8 mouse cellular contexts compared by ENCODE assay signal in genomic region chr1:136626141-136626540, GRCm38 (mm10). TPM values are rescaled to one million over a fixed set of nuclear protein-coding genes. Genes with fewer than 3 reads are reported as not detected.
DNase-seq lines count a peak whose midpoint lies in the region; ATAC-seq and TF ChIP-seq lines count a peak whose summit lies in the region.

No protein-coding gene starts in this region.

- H3K9me3 ChIP-seq in heart, embryonic 12.5 days (replicated peaks), result no peaks in the 10 kb centered on the region
- no peaks in the 10 kb centered on the region for H3K9me3 ChIP-seq in G1E (replicated peaks)
- no peaks in the 10 kb centered on the region for H3K9me3 ChIP-seq in heart, postnatal 0 days (replicated peaks; ENCODE audit: control insufficient read depth, low read length)
- H3K9me3 ChIP-seq in midbrain, embryonic 11.5 days (ENCODE audit: control insufficient read depth, low read length), result no peaks in the 10 kb centered on the region

- TF ChIP-seq CTCF in G1E (IDR thresholded peaks at IDR 0.05; ENCODE audit: low read depth, low read length), result no peak
- TF ChIP-seq CTCF in heart, postnatal 0 days (IDR thresholded peaks at IDR 0.05; ENCODE audit: low read depth), result no peak

- no peak for TF ChIP-seq EP300 in heart, postnatal 0 days (IDR thresholded peaks at IDR 0.05; ENCODE audit: low read depth)

- H3K4me1 ChIP-seq in heart, embryonic 12.5 days (replicated peaks), result peaks cover 26% of the 10 kb centered on the region
- H3K4me1 ChIP-seq in G1E (ENCODE audit: insufficient read depth, low read depth, low read length), result peaks cover 36% of the 10 kb centered on the region
- H3K4me1 ChIP-seq in heart, postnatal 0 days (ENCODE audit: control insufficient read depth, insufficient read depth), result peaks cover 33% of the 10 kb centered on the region
- H3K4me1 ChIP-seq in midbrain, embryonic 11.5 days (ENCODE audit: control insufficient read depth, insufficient read depth, low read length), result peaks cover 23% of the 10 kb centered on the region

- DNase-seq in heart, postnatal 14 days, result no peak
- no peak for DNase-seq in G1E (ENCODE audit: low spot score)
- DNase-seq in heart, postnatal 0 days (ENCODE audit: low spot score), result no peak
- DNase-seq in midbrain, embryonic 11.5 days (ENCODE audit: low spot score, missing footprints), result peak; percentile 89
- DNase-seq in ovary, postnatal 10 days (ENCODE audit: low spot score), result no peak
- DNase-seq in frontal cortex, postnatal 14 days (ENCODE audit: low spot score in 2 of 2), result no peak
- DNase-seq in gastrocnemius, postnatal 14 days, result no peak

- peak overlapping the region; percentile 90 for H3K4me2 ChIP-seq in heart, embryonic 12.5 days
- H3K4me2 ChIP-seq in heart, postnatal 0 days (ENCODE audit: low read depth, low read length), result peak overlapping the region; percentile 89
- peak overlapping the region; percentile 78 for H3K4me2 ChIP-seq in midbrain, embryonic 11.5 days

- no peak for ATAC-seq in heart, embryonic 12.5 days (ENCODE audit: insufficient number of reproducible peaks, low FRiP score)
- no peak for ATAC-seq in G1E (ENCODE audit: extremely low read depth, insufficient number of reproducible peaks, low FRiP score, poor library complexity, severe bottlenecking)
- ATAC-seq in heart, postnatal 0 days (ENCODE audit: insufficient read depth, low read depth), result no peak
- ATAC-seq in midbrain, embryonic 11.5 days (ENCODE audit: low FRiP score), result no peak

- H3K36me3 ChIP-seq in heart, embryonic 12.5 days, result peaks cover 20% of the 10 kb centered on the region
- peaks cover 28% of the 10 kb centered on the region for H3K36me3 ChIP-seq in G1E (replicated peaks)
- H3K36me3 ChIP-seq in heart, postnatal 0 days (replicated peaks; ENCODE audit: control insufficient read depth, insufficient read depth, low read length), result peaks cover 13% of the 10 kb centered on the region
- peaks cover 9% of the 10 kb centered on the region; the same call in 1 of the 2 replicates for H3K36me3 ChIP-seq in midbrain, embryonic 11.5 days (ENCODE audit: control insufficient read depth, insufficient read depth, low read length)

- WGBS in heart, embryonic 12.5 days, result 88% methylated on average over 7 of the region's 7 CpGs
- WGBS in heart, postnatal 0 days, result 81% methylated on average over 7 of the region's 7 CpGs
- WGBS in midbrain, embryonic 11.5 days, result 92% methylated on average over 7 of the region's 7 CpGs

- H3K27ac ChIP-seq in heart, embryonic 12.5 days (ENCODE audit: poor library complexity, severe bottlenecking), result no peak overlapping the region
- no peak overlapping the region for H3K27ac ChIP-seq in heart, postnatal 0 days (ENCODE audit: low read depth)
- no peak overlapping the region for H3K27ac ChIP-seq in midbrain, embryonic 11.5 days (ENCODE audit: low read depth, low read length)

- H3K4me3 ChIP-seq in heart, embryonic 12.5 days, result peak overlapping the region; percentile 94
- peak overlapping the region; percentile 82 for H3K4me3 ChIP-seq in G1E (ENCODE audit: low read depth, low read length)
- peak overlapping the region; percentile 78 for H3K4me3 ChIP-seq in heart, postnatal 0 days (ENCODE audit: low read depth, low read length)
- peak overlapping the region; percentile 91 for H3K4me3 ChIP-seq in midbrain, embryonic 11.5 days (ENCODE audit: low read depth, low read length)

- peak overlapping the region; percentile 97 for H3K9ac ChIP-seq in heart, embryonic 12.5 days
- peak overlapping the region; percentile 97; the same call in 1 of the 2 replicates for H3K9ac ChIP-seq in heart, postnatal 0 days (replicated peaks; ENCODE audit: low read depth, low read length)
- H3K9ac ChIP-seq in midbrain, embryonic 11.5 days (ENCODE audit: low read length), result peak overlapping the region; percentile 96; the same call in 1 of the 2 replicates

- no peaks in the 10 kb centered on the region for H3K27me3 ChIP-seq in heart, embryonic 12.5 days (replicated peaks)
- peaks cover 3% of the 10 kb centered on the region; the same call in 1 of the 2 replicates for H3K27me3 ChIP-seq in G1E (ENCODE audit: insufficient read depth, low read length)
- H3K27me3 ChIP-seq in heart, postnatal 0 days (ENCODE audit: control insufficient read depth, insufficient read depth, low read length), result no peaks in the 10 kb centered on the region
- H3K27me3 ChIP-seq in midbrain, embryonic 11.5 days (ENCODE audit: control insufficient read depth, insufficient read depth, low read length), result no peaks in the 10 kb centered on the region

- intact Hi-C loops in heart, postnatal 14 days (cut with DNase I), result loop anchor here (5.0 kb wide), 1 partner anchor 56 kb away; no protein-coding TSS in a partner anchor
- intact Hi-C loops in gastrocnemius, postnatal 14 days (cut with DNase I; ENCODE audit: low total_unique reads), result no loop called here

RNA-seq across cellular contexts. Expression of gene Zfp281, which starts 1.4 kb away (rescaled TPM):
- polyA plus RNA-seq in heart, embryonic 12.5 days (2016; fragmentation: Nextera tagmentation; extraction: Ambion mirVana), result 18.2 and 19.2 TPM in 2 replicates
- 10 to 100 TPM; 11.3 to 11.5 TPM for total RNA-seq in heart, postnatal 14 days (2021)
- total RNA-seq in G1E (2014; fragmentation: Nextera tagmentation) (48.9 and 56.3 TPM in 2 replicates), G1E (2017) (37.2 and 40.6 TPM in 2 replicates)
- polyA plus RNA-seq in G1E (2012), result 17.2 and 22.4 TPM in 2 replicates
- total RNA-seq in heart, postnatal 0 days (2014; rRNA removed; ENCODE audit: low replicate concordance), result 13.7 and 16.2 TPM in 2 replicates
- polyA plus RNA-seq in heart, postnatal 0 days (2015; fragmentation: Nextera tagmentation; extraction: Ambion mirVana), result 7.4 and 8.3 TPM in 2 replicates
- polyA plus RNA-seq in midbrain, embryonic 11.5 days (2014; fragmentation: Nextera tagmentation; extraction: Ambion mirVana), result 40.5 and 42.1 TPM in 2 replicates
- total RNA-seq in gastrocnemius, postnatal 14 days (2021), result 1 to 10 TPM; 7.7 to 7.9 TPM
